ENCODE assay signal across 8 mouse cellular contexts in the genomic region with DNA sequence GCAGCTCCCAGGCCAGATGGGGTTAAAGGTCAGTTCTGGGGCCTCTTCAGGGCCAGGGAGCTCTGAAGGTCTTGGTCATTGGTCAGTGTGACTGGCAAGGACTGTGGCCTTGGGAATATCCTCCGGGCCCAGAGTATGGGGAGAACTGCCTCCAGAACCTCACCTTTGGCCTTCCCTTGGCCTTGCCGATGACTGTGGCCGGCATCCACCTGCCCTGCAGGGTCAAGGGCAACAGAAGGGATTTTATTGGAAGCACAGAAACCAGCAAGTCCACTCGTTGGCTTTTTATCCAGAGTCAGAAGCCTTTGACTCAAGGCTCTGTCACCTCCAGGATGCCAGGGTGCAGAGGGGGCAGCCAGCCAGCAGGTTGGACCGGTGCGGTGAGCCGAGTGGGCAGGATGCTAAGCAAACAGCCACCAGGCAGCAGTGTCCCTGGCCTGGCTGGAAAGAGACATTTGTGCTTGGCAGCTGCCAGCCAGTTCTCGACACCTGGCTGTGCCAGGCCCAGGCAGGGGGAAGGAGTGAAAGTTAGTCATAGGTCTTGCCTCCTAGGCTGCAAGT.
DNase-seq lines count a peak whose midpoint lies in the region; ATAC-seq lines count a peak whose summit lies in the region.

No protein-coding gene starts in this region.

- H3K4me2 ChIP-seq in forebrain, embryonic 12.5 days: no peak overlapping the region
- no peak overlapping the region for H3K4me2 ChIP-seq in forebrain, embryonic 11.5 days (ENCODE audit: low read depth, low read length, severe bottlenecking)
- 0 out of 2 replicates have a peak overlapping the region, but pooled peaks have one; percentile 5 for H3K4me2 ChIP-seq in neural tube, embryonic 13.5 days
- no peak overlapping the region; the same call in 1 of the 2 replicates for H3K4me2 ChIP-seq in liver, embryonic 16.5 days (ENCODE audit: low read depth, low read length)

- no peak for ATAC-seq in forebrain, embryonic 12.5 days (ENCODE audit: low FRiP score)
- ATAC-seq in forebrain, embryonic 11.5 days (replicated peaks; ENCODE audit: low FRiP score): no peak
- ATAC-seq in neural tube, embryonic 13.5 days (ENCODE audit: low read depth): no peak
- no peak for ATAC-seq in liver, embryonic 16.5 days (ENCODE audit: low read depth)

- H3K9me3 ChIP-seq in forebrain, embryonic 12.5 days: no peaks in the 10 kb centered on the region
- no peaks in the 10 kb centered on the region for H3K9me3 ChIP-seq in forebrain, embryonic 11.5 days (ENCODE audit: control insufficient read depth, low read length)
- no peaks in the 10 kb centered on the region for H3K9me3 ChIP-seq in neural tube, embryonic 13.5 days
- no peaks in the 10 kb centered on the region for H3K9me3 ChIP-seq in liver, embryonic 16.5 days (replicated peaks; ENCODE audit: control insufficient read depth, low read length)

- peaks cover 97% of the 10 kb centered on the region for H3K4me1 ChIP-seq in forebrain, embryonic 12.5 days
- H3K4me1 ChIP-seq in forebrain, embryonic 11.5 days (replicated peaks; ENCODE audit: control insufficient read depth, insufficient read depth, low read length): peaks cover 69% of the 10 kb centered on the region
- peaks cover 98% of the 10 kb centered on the region for H3K4me1 ChIP-seq in neural tube, embryonic 13.5 days (replicated peaks)
- H3K4me1 ChIP-seq in liver, embryonic 16.5 days (ENCODE audit: control insufficient read depth, low read depth, low read length): peaks cover 94% of the 10 kb centered on the region

- WGBS in forebrain, embryonic 12.5 days: 84% methylated on average over 8 of the region's 8 CpGs
- 76% methylated on average over 8 of the region's 8 CpGs for WGBS in forebrain, embryonic 11.5 days
- 69% methylated on average over 8 of the region's 8 CpGs for WGBS in neural tube, embryonic 13.5 days
- 59% methylated on average over 8 of the region's 8 CpGs for WGBS in liver, embryonic 16.5 days (ENCODE audit: insufficient replicate concordance)

- H3K4me3 ChIP-seq in forebrain, embryonic 12.5 days (replicated peaks): no peak overlapping the region
- H3K4me3 ChIP-seq in forebrain, embryonic 11.5 days (ENCODE audit: low read depth, low read length): no peak overlapping the region
- no peak overlapping the region for H3K4me3 ChIP-seq in neural tube, embryonic 13.5 days
- H3K4me3 ChIP-seq in liver, embryonic 16.5 days (ENCODE audit: low read depth, low read length): no peak overlapping the region

- H3K36me3 ChIP-seq in forebrain, embryonic 12.5 days (replicated peaks): no peaks in the 10 kb centered on the region
- no peaks in the 10 kb centered on the region for H3K36me3 ChIP-seq in forebrain, embryonic 11.5 days (ENCODE audit: control insufficient read depth, insufficient read depth, low read length)
- H3K36me3 ChIP-seq in neural tube, embryonic 13.5 days: no peaks in the 10 kb centered on the region
- no peaks in the 10 kb centered on the region for H3K36me3 ChIP-seq in liver, embryonic 16.5 days (ENCODE audit: control insufficient read depth, insufficient read depth)

- intact Hi-C loops in left cerebral cortex, postnatal 10 days (cut with DNase I): no loop called here

- H3K27ac ChIP-seq in forebrain, embryonic 12.5 days: no peak overlapping the region
- H3K27ac ChIP-seq in forebrain, embryonic 11.5 days (ENCODE audit: low read depth, low read length): no peak overlapping the region
- 0 out of 2 replicates have a peak overlapping the region, but pooled peaks have one; percentile 18 for H3K27ac ChIP-seq in neural tube, embryonic 13.5 days (replicated peaks)
- H3K27ac ChIP-seq in liver, embryonic 16.5 days (ENCODE audit: low read length): peak overlapping the region; percentile 70

- peaks cover 9% of the 10 kb centered on the region; the same call in 1 of the 2 replicates for H3K27me3 ChIP-seq in forebrain, embryonic 12.5 days
- H3K27me3 ChIP-seq in forebrain, embryonic 11.5 days (ENCODE audit: control insufficient read depth, insufficient read depth, low read length): no peaks in the 10 kb centered on the region
- H3K27me3 ChIP-seq in neural tube, embryonic 13.5 days: no peaks in the 10 kb centered on the region
- H3K27me3 ChIP-seq in liver, embryonic 16.5 days (ENCODE audit: control insufficient read depth, insufficient read depth, low read depth, low read length): no peaks in the 10 kb centered on the region

- DNase-seq in forebrain, embryonic 11.5 days (ENCODE audit: low spot score): no peak
- DNase-seq in neural tube, embryonic 10.5 days (ENCODE audit: extremely low spot score, low spot score): no peak
- peak; percentile 70 for DNase-seq in urinary bladder, postnatal 25 days (ENCODE audit: low spot score)
- DNase-seq in left cerebral cortex, postnatal 10 days (ENCODE audit: extremely low spot score in 1 of 2, low spot score in 2 of 2): no peak
- no peak for DNase-seq in left cerebral cortex, adult 9 months (ENCODE audit: low spot score in 2 of 2)

- 0 out of 2 replicates have a peak overlapping the region, but pooled peaks have one; percentile 33 for H3K9ac ChIP-seq in forebrain, embryonic 12.5 days
- H3K9ac ChIP-seq in forebrain, embryonic 11.5 days (ENCODE audit: low read length): no peak overlapping the region
- H3K9ac ChIP-seq in neural tube, embryonic 13.5 days: 0 out of 2 replicates have a peak overlapping the region, but pooled peaks have one; percentile 14
- peak overlapping the region; percentile 19; the same call in 1 of the 2 replicates for H3K9ac ChIP-seq in liver, embryonic 16.5 days (ENCODE audit: low read depth, low read length)

Comparison
In these comparisons a context has a peak if more than half of its experiments do, and no peak if none do; other contexts are left out.
1. H3K27ac ChIP-seq: peak in neural tube, embryonic 13.5 days (single experiment) and liver, embryonic 16.5 days (single experiment); none in forebrain, embryonic 12.5 days (single experiment) and forebrain, embryonic 11.5 days (single experiment).